Mouse (Mus musculus) lung, embryonic 15.5 days (tissue): ENCODE results near the gene Smim9. TPM values are rescaled to one million over a fixed set of nuclear protein-coding genes. Genes with fewer than 3 reads are reported as not detected.

Experiments
- ATAC-seq: fragments of 200-750 bp; cut with Nextera tagmentation; 2 replicates; pipeline ENCODE4 v1.8.0; 2017; ENCODE audit warnings: moderate number of reproducible peaks, borderline replicate concordance; ENCODE audit not compliant: low FRiP score, low TSS enrichment; ENCODE audit errors: extremely low read depth
- H3K27ac ChIP-seq: fragments of 300-500 bp; sonication (generic); 2 replicates; pipeline ENCODE4 v1.5.1; 2015; ENCODE audit warnings: moderate library complexity, mild to moderate bottlenecking, inconsistent platforms
- H3K27me3 ChIP-seq: fragments of 300-500 bp; sonication (generic); 2 replicates; pipeline ENCODE4 v1.6.1; 2015; ENCODE audit warnings: inconsistent platforms
- H3K36me3 ChIP-seq: fragments of 300-500 bp; sonication (generic); 2 replicates; pipeline ENCODE4 v1.6.1; 2015; ENCODE audit warnings: inconsistent platforms
- H3K4me1 ChIP-seq: fragments of 300-500 bp; sonication (generic); 2 replicates; pipeline ENCODE4 v1.6.1; 2015; ENCODE audit warnings: inconsistent platforms
- H3K4me2 ChIP-seq: fragments of 300-500 bp; sonication (generic); 2 replicates; pipeline ENCODE4 v1.6.1; 2015; ENCODE audit warnings: inconsistent platforms, mild to moderate bottlenecking, moderate library complexity
- H3K4me3 ChIP-seq: fragments of 300-500 bp; sonication (generic); 2 replicates; pipeline ENCODE4 v1.5.1; 2015; ENCODE audit warnings: mild to moderate bottlenecking, inconsistent platforms
- H3K9ac ChIP-seq: fragments of 300-500 bp; sonication (generic); 2 replicates; pipeline ENCODE4 v1.6.1; 2015; ENCODE audit warnings: inconsistent platforms
- H3K9me3 ChIP-seq: fragments of 300-500 bp; sonication (generic); 2 replicates; pipeline ENCODE4 v1.6.1; 2016; ENCODE audit warnings: inconsistent platforms
- WGBS: fragments of 180-500 bp; shearing (Covaris S2); methylation state at CpG from one replicate; pipeline ENCODE4 v1.1.7; 2015; 5-methylcytosine and 5-hydroxymethylcytosine counted together
- polyA plus RNA-seq: library from polyadenylated mRNA; unstranded; fragments of >200 nt; fragmentation: Nextera tagmentation; extraction: Ambion mirVana; gene quantifications from 2 replicates; pipeline ENCODE4 v1.2.1, GENCODE M21; 2015

Smim9 gene
- polyA plus RNA-seq, 1 experiment from 2014 or later: not detected

GRCm38 (mm10) chrX:75128333-75128980, 35.1 kb downstream of the Smim9 start:
- H3K4me2 ChIP-seq: peak overlapping the region; percentile 16; the same call in 1 of the 2 replicates
- 0 out of 2 replicates have a peak, but pooled peaks have one; percentile 3 for ATAC-seq

GRCm38 (mm10) chrX:75126893-75127292, 36.7 kb downstream of the Smim9 start:
- Histone ChIP-seq H3K27ac (no peak overlapping the region), H3K4me1 (0 out of 2 replicates have a peak, but pooled peaks cover 2% of the 10 kb centered on the region), H3K27me3 (no peaks in the 10 kb centered on the region), H3K4me2 (no peak overlapping the region), H3K36me3 (peaks cover 6% of the 10 kb centered on the region; the same call in 1 of the 2 replicates), H3K9ac (no peak overlapping the region), H3K9me3 (no peaks in the 10 kb centered on the region), H3K4me3 (no peak overlapping the region)
- no peak for ATAC-seq

More at GRCm38 (mm10) chrX:75128333-75128980, 35.1 kb downstream of the Smim9 start:
- H3K27me3 ChIP-seq: no peaks in the 10 kb centered on the region
- H3K9ac ChIP-seq: no peak overlapping the region
- peaks cover 6% of the 10 kb centered on the region; the same call in 1 of the 2 replicates for H3K36me3 ChIP-seq
- no peaks in the 10 kb centered on the region for H3K9me3 ChIP-seq
- H3K27ac ChIP-seq: peak overlapping the region; percentile 15; the same call in 1 of the 2 replicates
- H3K4me1 ChIP-seq: 0 out of 2 replicates have a peak, but pooled peaks cover 2% of the 10 kb centered on the region
- H3K4me3 ChIP-seq: no peak overlapping the region

GRCm38 (mm10) chrX:75125606-75126005, 38.0 kb downstream of the Smim9 start:
- peaks cover 9% of the 10 kb centered on the region; the same call in 1 of the 2 replicates for H3K36me3 ChIP-seq
- no peak overlapping the region for H3K4me3 ChIP-seq
- no peak overlapping the region for H3K9ac ChIP-seq
- H3K9me3 ChIP-seq: no peaks in the 10 kb centered on the region
- H3K27ac ChIP-seq: no peak overlapping the region
- H3K4me1 ChIP-seq: 0 out of 2 replicates have a peak, but pooled peaks cover 2% of the 10 kb centered on the region
- H3K27me3 ChIP-seq: no peaks in the 10 kb centered on the region
- WGBS: 78% methylated on average over 3 of the region's 3 CpGs
- ATAC-seq: no peak
- no peak overlapping the region for H3K4me2 ChIP-seq

GRCm38 (mm10) chrX:75115550-75115949, 48.0 kb downstream of the Smim9 start:
- Histone ChIP-seq H3K27ac (no peak overlapping the region), H3K4me3 (no peak overlapping the region), H3K4me2 (no peak overlapping the region), H3K4me1 (no peaks in the 10 kb centered on the region), H3K27me3 (no peaks in the 10 kb centered on the region), H3K9ac (no peak overlapping the region), H3K36me3 (peaks cover 15% of the 10 kb centered on the region; the same call in 1 of the 2 replicates), H3K9me3 (no peaks in the 10 kb centered on the region)
- ATAC-seq: no peak

GRCm38 (mm10) chrX:75102293-75102692, 61.3 kb downstream of the Smim9 start:
- H3K4me3 ChIP-seq: no peak overlapping the region
- no peaks in the 10 kb centered on the region for H3K9me3 ChIP-seq
- H3K4me1 ChIP-seq: no peaks in the 10 kb centered on the region
- no peaks in the 10 kb centered on the region for H3K27me3 ChIP-seq
- H3K27ac ChIP-seq: no peak overlapping the region
- WGBS: 72% methylated on average over 6 of the region's 6 CpGs
- ATAC-seq: no peak
- H3K4me2 ChIP-seq: no peak overlapping the region
- peaks cover 36% of the 10 kb centered on the region; the same call in 1 of the 2 replicates for H3K36me3 ChIP-seq
- H3K9ac ChIP-seq: no peak overlapping the region

DNA sequence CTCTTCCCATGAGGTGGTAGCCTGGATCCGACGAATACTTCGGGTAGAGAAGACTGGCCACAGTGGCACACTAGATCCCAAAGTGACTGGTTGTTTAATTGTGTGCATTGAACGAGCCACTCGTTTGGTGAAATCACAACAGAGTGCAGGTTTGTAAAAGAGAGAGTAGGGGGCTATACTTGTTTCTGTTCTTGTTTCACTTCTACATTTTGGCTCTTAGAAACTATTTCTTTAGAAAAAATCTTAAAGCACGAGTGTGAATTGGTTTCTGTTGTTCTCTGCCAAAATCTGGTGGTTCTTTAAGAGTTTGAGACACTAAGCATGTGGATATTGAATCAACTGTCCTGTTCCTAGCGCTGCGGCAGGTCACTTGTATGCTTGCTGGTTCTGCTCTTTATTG, 64.8 kb downstream of the Smim9 start:
- Histone ChIP-seq H3K4me3 (no peak overlapping the region), H3K4me2 (no peak overlapping the region), H3K9me3 (no peaks in the 10 kb centered on the region), H3K27ac (no peak overlapping the region), H3K9ac (no peak overlapping the region), H3K36me3 (peaks cover 16% of the 10 kb centered on the region; the same call in 1 of the 2 replicates), H3K4me1 (no peaks in the 10 kb centered on the region), H3K27me3 (no peaks in the 10 kb centered on the region)
- no peak for ATAC-seq
- WGBS: 89% methylated on average over 8 of the region's 8 CpGs

- no peaks in the 10 kb centered on the region for H3K27me3 ChIP-seq
- H3K4me1 ChIP-seq: no peaks in the 10 kb centered on the region
- H3K9ac ChIP-seq: peak overlapping the region; percentile 58
- WGBS: 15% methylated on average over 21 of the region's 23 CpGs
- ATAC-seq: peak; percentile 2
- H3K27ac ChIP-seq: peak overlapping the region; percentile 82
- H3K9me3 ChIP-seq: no peaks in the 10 kb centered on the region
- H3K36me3 ChIP-seq: peaks cover 7% of the 10 kb centered on the region; the same call in 1 of the 2 replicates
- peak overlapping the region; percentile 62 for H3K4me3 ChIP-seq
- peak overlapping the region; percentile 57 for H3K4me2 ChIP-seq
These were observed 67.3 kb downstream of the Smim9 start for GRCm38 (mm10) chrX:75096163-75096770.

Other genes starting within 250 kb of the Smim9 start
- gene Gab3, start 78.3 kb downstream of the Smim9 start, polyA plus RNA-seq: 7.7 and 8.5 TPM in 2 replicates
- gene Dkc1, start 67.9 kb downstream of the Smim9 start, polyA plus RNA-seq: 128 and 131 TPM in 2 replicates
- 82.5 and 86.0 TPM in 2 replicates for gene Mpp1, start 32.8 kb downstream of the Smim9 start, polyA plus RNA-seq
- gene Fundc2, start 218.6 kb upstream of the Smim9 start, polyA plus RNA-seq: 65.8 and 70.9 TPM in 2 replicates
- 1.6 and 1.9 TPM in 2 replicates for gene F8, start 218.8 kb upstream of the Smim9 start, polyA plus RNA-seq